Mouse (Mus musculus) stomach, embryonic 15.5 days (tissue): ENCODE data around the gene Wdr1. TPM values are rescaled to one million over a fixed set of nuclear protein-coding genes. Genes with fewer than 3 reads are reported as not detected.

Experiments
- ATAC-seq: fragments of 200-750 bp; cut with Nextera tagmentation; 2 replicates; pipeline ENCODE4 v1.8.0; 2017; ENCODE audit warnings: low read depth, moderate number of reproducible peaks, moderate TSS enrichment; ENCODE audit not compliant: insufficient read depth, low FRiP score
- H3K27ac ChIP-seq: fragments of 300-500 bp; sonication (generic); 2 replicates; pipeline ENCODE4 v1.5.1; 2015; ENCODE audit warnings: mild to moderate bottlenecking, inconsistent platforms
- H3K27me3 ChIP-seq: fragments of 300-500 bp; sonication (generic); replicated peaks from 2 replicates; pipeline ENCODE4 v1.6.1; 2015; ENCODE audit warnings: inconsistent platforms
- H3K36me3 ChIP-seq: fragments of 300-500 bp; sonication (generic); 2 replicates; pipeline ENCODE4 v1.6.1; 2015; ENCODE audit warnings: inconsistent platforms
- H3K4me1 ChIP-seq: fragments of 300-500 bp; sonication (generic); 2 replicates; pipeline ENCODE4 v1.6.1; 2015; ENCODE audit warnings: inconsistent platforms
- H3K4me2 ChIP-seq: fragments of 300-500 bp; sonication (generic); 2 replicates; pipeline ENCODE4 v1.6.1; 2015; ENCODE audit warnings: mild to moderate bottlenecking, inconsistent platforms
- H3K4me3 ChIP-seq: fragments of 300-500 bp; sonication (generic); replicated peaks from 2 replicates; pipeline ENCODE4 v1.5.1; 2015; ENCODE audit warnings: inconsistent platforms
- H3K9ac ChIP-seq: fragments of 300-500 bp; sonication (generic); 2 replicates; pipeline ENCODE4 v1.6.1; 2015; ENCODE audit warnings: inconsistent platforms
- H3K9me3 ChIP-seq: fragments of 300-500 bp; sonication (generic); 2 replicates; pipeline ENCODE4 v1.6.1; 2016; ENCODE audit warnings: inconsistent platforms
- WGBS: fragments of 180-500 bp; shearing (Covaris S2); methylation state at CpG from one replicate; pipeline ENCODE4 v1.1.7; 2015; 5-methylcytosine and 5-hydroxymethylcytosine counted together
- polyA plus RNA-seq: library from polyadenylated mRNA; unstranded; fragments of >200 nt; fragmentation: Nextera tagmentation; extraction: Ambion mirVana; gene quantifications from 2 replicates; pipeline ENCODE4 v1.2.1, GENCODE M21; 2015

The Wdr1 gene
- polyA plus RNA-seq, 1 experiment from 2014 or later = 227 TPM

GRCm38 (mm10) chr5:38509568-38509967, 53.5 kb downstream of the Wdr1 start:
- Histone ChIP-seq H3K9ac (no peak overlapping the region), H3K4me2 (no peak overlapping the region), H3K4me3 (no peak overlapping the region), H3K4me1 (no peaks in the 10 kb centered on the region), H3K36me3 (no peaks in the 10 kb centered on the region), H3K9me3 (no peaks in the 10 kb centered on the region), H3K27me3 (no peaks in the 10 kb centered on the region), H3K27ac (no peak overlapping the region)
- peak; percentile 86 for ATAC-seq
- 76% methylated on average over 4 of the region's 4 CpGs for WGBS

GRCm38 (mm10) chr5:38505435-38505765, 57.6 kb downstream of the Wdr1 start:
- WGBS = 67% methylated on average over 3 of the region's 3 CpGs
- no peak overlapping the region for H3K4me3 ChIP-seq
- no peak overlapping the region for H3K27ac ChIP-seq
- H3K4me1 ChIP-seq = no peaks in the 10 kb centered on the region
- no peaks in the 10 kb centered on the region for H3K9me3 ChIP-seq
- H3K36me3 ChIP-seq = no peaks in the 10 kb centered on the region
- H3K27me3 ChIP-seq = no peaks in the 10 kb centered on the region
- H3K9ac ChIP-seq = no peak overlapping the region
- no peak for ATAC-seq
- no peak overlapping the region for H3K4me2 ChIP-seq

DNA sequence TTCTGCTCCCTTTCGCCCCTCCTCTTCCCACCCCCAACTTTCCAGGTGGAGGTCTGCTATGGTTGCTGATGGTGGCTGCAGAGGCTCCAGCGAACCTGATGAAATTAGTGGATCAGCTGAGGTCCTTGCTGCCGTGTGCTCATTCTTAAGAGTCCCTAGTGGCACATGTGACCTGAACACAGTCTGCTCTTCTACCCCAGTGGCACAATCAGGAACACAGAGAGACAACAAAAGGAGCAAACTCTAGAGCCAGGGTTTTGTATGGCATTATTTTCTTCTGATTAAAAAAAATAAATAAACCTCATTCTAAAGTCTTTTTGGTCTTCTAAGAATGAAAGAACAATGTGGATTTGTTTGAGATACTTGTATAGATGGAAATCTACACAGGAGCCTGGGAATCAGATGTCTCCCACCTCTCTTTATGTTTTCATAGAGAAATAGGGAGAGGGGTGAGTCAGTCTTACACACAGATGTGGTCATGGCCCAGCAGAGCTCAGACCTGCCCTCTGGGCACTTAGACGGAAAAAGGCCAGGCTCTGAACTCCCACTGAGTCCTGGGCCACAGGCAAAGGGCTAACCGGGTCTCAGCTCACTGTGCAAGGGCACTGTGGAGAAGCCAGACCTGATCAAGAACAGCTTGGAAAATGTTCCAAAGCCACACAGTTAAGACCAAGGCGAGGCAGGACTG, 58.1 kb downstream of the Wdr1 start:
- Histone ChIP-seq H3K4me1 (no peaks in the 10 kb centered on the region), H3K9me3 (no peaks in the 10 kb centered on the region), H3K9ac (no peak overlapping the region), H3K36me3 (no peaks in the 10 kb centered on the region), H3K4me2 (no peak overlapping the region), H3K27ac (no peak overlapping the region), H3K27me3 (no peaks in the 10 kb centered on the region), H3K4me3 (no peak overlapping the region)
- no peak for ATAC-seq
- 63% methylated on average over 6 of the region's 6 CpGs for WGBS

DNA sequence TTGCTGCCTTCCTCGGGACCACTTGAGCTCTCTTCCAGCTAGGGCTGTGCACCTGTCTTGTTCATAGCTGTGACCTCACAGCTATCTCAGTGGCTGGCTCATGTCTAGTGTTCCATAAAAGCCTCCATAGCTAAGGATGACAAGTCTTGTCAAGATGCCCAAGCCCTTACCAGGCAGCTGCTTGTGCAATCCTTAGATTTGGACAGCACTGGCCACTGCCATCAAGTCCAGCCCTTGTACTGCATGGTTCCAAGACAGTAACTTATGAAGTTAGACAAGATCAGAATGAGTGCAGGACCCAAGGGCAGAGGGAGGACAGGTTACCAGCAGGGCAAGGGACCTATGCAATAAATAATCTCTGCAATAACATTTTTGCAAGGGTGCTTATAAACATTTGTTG, 58.9 kb downstream of the Wdr1 start:
- Histone ChIP-seq H3K4me1 (no peaks in the 10 kb centered on the region), H3K4me3 (no peak overlapping the region), H3K36me3 (no peaks in the 10 kb centered on the region), H3K9me3 (no peaks in the 10 kb centered on the region), H3K27me3 (no peaks in the 10 kb centered on the region), H3K9ac (no peak overlapping the region), H3K27ac (no peak overlapping the region), H3K4me2 (no peak overlapping the region)
- ATAC-seq = no peak
- WGBS = 77% methylated on average over 1 of the region's 1 CpGs

DNA sequence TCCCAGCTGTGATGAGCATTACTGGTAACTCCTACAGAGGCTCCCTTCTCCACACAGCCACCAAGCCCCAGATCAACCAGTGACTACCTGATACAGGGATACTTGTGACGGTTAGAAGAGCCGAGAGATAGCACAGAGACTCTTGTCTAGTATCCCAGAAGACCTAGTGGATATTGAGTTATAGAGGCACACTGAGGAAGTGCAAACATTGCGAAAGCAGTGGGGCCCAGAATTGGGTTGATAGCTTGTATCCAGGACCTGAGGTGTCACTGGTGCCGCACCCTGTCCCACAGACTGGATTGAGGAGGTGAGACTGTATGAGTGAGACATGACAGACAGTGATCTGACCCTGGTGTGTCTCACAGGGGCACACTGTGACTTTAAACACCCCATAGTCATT, 60.0 kb downstream of the Wdr1 start, which contains the start of gene Slc2a9:
Gene Slc2a9 (minus strand): TSS at position 152 of the 400 bp plus-strand sequence.
- Histone ChIP-seq H3K4me3 (no peak within 1 kb of the TSS), H3K4me1 (no peaks in the 10 kb centered on the region), H3K4me2 (no peak within 1 kb of the TSS), H3K27me3 (no peaks in the 10 kb centered on the region), H3K36me3 (no peaks in the 10 kb centered on the region), H3K9ac (no peak within 1 kb of the TSS), H3K9me3 (no peaks in the 10 kb centered on the region), H3K27ac (no peak within 1 kb of the TSS)
- ATAC-seq = no peak
- 88% methylated on average over 4 of the region's 4 CpGs for WGBS

- H3K36me3 ChIP-seq = no peaks in the 10 kb centered on the region
- WGBS = 83% methylated on average over 8 of the region's 8 CpGs
- H3K4me2 ChIP-seq = no peak overlapping the region
- H3K27ac ChIP-seq = no peak overlapping the region
- no peak overlapping the region for H3K4me3 ChIP-seq
- H3K9me3 ChIP-seq = no peaks in the 10 kb centered on the region
- H3K4me1 ChIP-seq = no peaks in the 10 kb centered on the region
- ATAC-seq = no peak
- no peak overlapping the region for H3K9ac ChIP-seq
- H3K27me3 ChIP-seq = no peaks in the 10 kb centered on the region
Observed at GRCm38 (mm10) chr5:38500043-38500442, 63.0 kb downstream of the Wdr1 start.

GRCm38 (mm10) chr5:38499316-38499811, 63.7 kb downstream of the Wdr1 start:
- ATAC-seq = no peak; the same call in 1 of the 2 replicates
- no peak overlapping the region for H3K9ac ChIP-seq
- H3K36me3 ChIP-seq = no peaks in the 10 kb centered on the region
- H3K4me3 ChIP-seq = no peak overlapping the region
- H3K27me3 ChIP-seq = no peaks in the 10 kb centered on the region
- H3K4me1 ChIP-seq = no peaks in the 10 kb centered on the region
- H3K9me3 ChIP-seq = no peaks in the 10 kb centered on the region
- H3K4me2 ChIP-seq = no peak overlapping the region
- H3K27ac ChIP-seq = no peak overlapping the region
- WGBS = 74% methylated on average over 7 of the region's 7 CpGs

- no peak overlapping the region for H3K4me3 ChIP-seq
- no peaks in the 10 kb centered on the region for H3K27me3 ChIP-seq
- WGBS = 55% methylated on average over 5 of the region's 5 CpGs
- H3K27ac ChIP-seq = no peak overlapping the region
- ATAC-seq = no peak
- no peaks in the 10 kb centered on the region for H3K36me3 ChIP-seq
- no peak overlapping the region for H3K4me2 ChIP-seq
- no peak overlapping the region for H3K9ac ChIP-seq
- H3K9me3 ChIP-seq = no peaks in the 10 kb centered on the region
- H3K4me1 ChIP-seq = no peaks in the 10 kb centered on the region
Observed at GRCm38 (mm10) chr5:38498479-38498878, 64.5 kb downstream of the Wdr1 start.

- Histone ChIP-seq H3K4me3 (no peak overlapping the region), H3K9ac (no peak overlapping the region), H3K36me3 (no peaks in the 10 kb centered on the region), H3K4me1 (no peaks in the 10 kb centered on the region), H3K27ac (no peak overlapping the region), H3K27me3 (no peaks in the 10 kb centered on the region), H3K9me3 (no peaks in the 10 kb centered on the region), H3K4me2 (no peak overlapping the region)
- ATAC-seq = no peak
- WGBS = 62% methylated on average over 8 of the region's 8 CpGs
Observed at GRCm38 (mm10) chr5:38496491-38497057, 66.4 kb downstream of the Wdr1 start.

DNA sequence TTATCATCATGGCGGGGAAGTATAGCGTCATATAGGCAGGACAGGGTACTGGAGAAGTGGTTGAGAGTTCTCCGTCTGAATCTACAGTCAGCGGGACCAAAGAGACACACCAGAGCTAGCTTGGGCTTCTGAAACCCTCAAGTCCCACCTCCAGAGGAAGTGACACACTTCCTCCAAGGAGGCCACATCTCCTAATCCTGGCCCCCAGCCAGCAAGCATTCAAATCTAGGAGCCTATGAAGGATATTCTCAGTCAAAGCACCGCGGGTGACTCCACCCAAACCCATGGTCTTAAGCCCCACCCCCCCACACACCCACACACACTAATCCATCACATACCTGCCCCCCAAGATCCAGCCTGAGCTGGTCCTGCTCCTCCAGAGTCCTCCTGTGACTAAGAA, 69.1 kb downstream of the Wdr1 start:
- no peaks in the 10 kb centered on the region for H3K4me1 ChIP-seq
- H3K4me3 ChIP-seq = no peak overlapping the region
- no peak overlapping the region for H3K27ac ChIP-seq
- H3K4me2 ChIP-seq = no peak overlapping the region
- H3K9me3 ChIP-seq = no peaks in the 10 kb centered on the region
- no peaks in the 10 kb centered on the region for H3K36me3 ChIP-seq
- WGBS = 92% methylated on average over 6 of the region's 6 CpGs
- ATAC-seq = no peak
- H3K27me3 ChIP-seq = no peaks in the 10 kb centered on the region
- no peak overlapping the region for H3K9ac ChIP-seq

- no peak for ATAC-seq
- Histone ChIP-seq H3K4me2 (no peak overlapping the region), H3K9ac (no peak overlapping the region), H3K36me3 (no peaks in the 10 kb centered on the region), H3K27me3 (no peaks in the 10 kb centered on the region), H3K4me3 (no peak overlapping the region), H3K27ac (no peak overlapping the region), H3K4me1 (no peaks in the 10 kb centered on the region), H3K9me3 (no peaks in the 10 kb centered on the region)
- WGBS = 72% methylated on average over 8 of the region's 8 CpGs
Observed at GRCm38 (mm10) chr5:38491763-38492162, 71.3 kb downstream of the Wdr1 start.

DNA sequence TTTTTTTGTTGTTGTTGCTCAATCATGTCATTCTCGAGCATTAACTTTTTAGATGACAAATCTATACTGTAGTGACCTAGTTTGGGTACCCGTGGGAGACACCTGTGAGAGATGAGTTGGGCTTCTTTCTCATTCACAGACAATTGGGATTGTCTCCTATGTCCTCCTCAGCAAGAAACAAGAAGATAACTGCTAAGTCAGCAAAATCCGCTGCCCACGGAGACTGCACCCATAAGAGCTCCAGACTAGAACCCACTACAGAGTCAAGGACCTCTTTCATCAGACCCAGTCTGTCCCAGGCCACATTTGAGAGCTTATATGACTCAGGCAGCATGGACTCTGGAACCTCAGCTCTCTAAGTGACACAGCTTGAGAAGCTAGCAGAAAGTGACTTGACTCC, 73.3 kb downstream of the Wdr1 start:
- Histone ChIP-seq H3K4me1 (no peaks in the 10 kb centered on the region), H3K4me3 (no peak overlapping the region), H3K27ac (no peak overlapping the region), H3K27me3 (no peaks in the 10 kb centered on the region), H3K4me2 (no peak overlapping the region), H3K9ac (no peak overlapping the region), H3K9me3 (no peaks in the 10 kb centered on the region), H3K36me3 (no peaks in the 10 kb centered on the region)
- ATAC-seq = no peak
- 83% methylated on average over 4 of the region's 4 CpGs for WGBS
